Mouse (Mus musculus) myocyte (in vitro differentiated cells): ENCODE measurements around the gene Rnaset2b.
"Not testable (repeated sequence)": the region's sequence is repeated elsewhere in the genome, so short reads cannot be mapped to it uniquely, and the experiment has no call there.

Source experiments
- CEBPB ChIP-seq: IDR thresholded peaks from 2 replicates; pipeline ENCODE4 v1.6.1; 2011; ENCODE audit warnings: mild to moderate bottlenecking, moderate library complexity; ENCODE audit not compliant: poor library complexity, insufficient read depth, severe bottlenecking
- E2F4 ChIP-seq: IDR thresholded peaks from one replicate; pipeline ENCODE4 v1.6.1; 2011; ENCODE audit warnings: mild to moderate bottlenecking, control low read depth, moderate library complexity; ENCODE audit not compliant: insufficient read depth
- MAX ChIP-seq: IDR thresholded peaks from one replicate; pipeline ENCODE4 v1.6.1; 2011; ENCODE audit warnings: low read depth, mild to moderate bottlenecking, control low read depth
- MYOD1 ChIP-seq, 3 experiments: IDR thresholded peaks; one replicate each; pipeline ENCODE4 v1.6.1; 2011; ENCODE audit warnings: control low read depth in 2 of 3, low read depth in 2 of 3, mild to moderate bottlenecking in 2 of 3, moderate library complexity in 1 of 3; ENCODE audit not compliant: insufficient read length in 2 of 3, control insufficient read depth in 1 of 3
- MYOG ChIP-seq, 3 experiments: IDR thresholded peaks; one replicate each; pipeline ENCODE4 v1.6.1; 2011; ENCODE audit warnings: control low read depth in 2 of 3, low read depth in 2 of 3, mild to moderate bottlenecking in 2 of 3; ENCODE audit not compliant: insufficient read length in 2 of 3, control insufficient read depth in 1 of 3, insufficient read depth in 1 of 3
- POLR2A ChIP-seq: IDR thresholded peaks from one replicate; pipeline ENCODE4 v1.6.1; 2011; ENCODE audit warnings: low read depth, mild to moderate bottlenecking, control low read depth, moderate library complexity; ENCODE audit not compliant: insufficient read length
- POLR2AphosphoS2 ChIP-seq: IDR thresholded peaks from one replicate; pipeline ENCODE4 v1.6.1; 2011; ENCODE audit warnings: low read depth, control low read depth; ENCODE audit not compliant: insufficient read length
- REST ChIP-seq: IDR thresholded peaks from one replicate; pipeline ENCODE4 v1.6.1; 2011; ENCODE audit warnings: mild to moderate bottlenecking, control low read depth, moderate library complexity; ENCODE audit not compliant: insufficient read depth, insufficient read length
- SRF ChIP-seq: IDR thresholded peaks from one replicate; pipeline ENCODE4 v1.6.1; 2011; ENCODE audit warnings: low read depth; ENCODE audit not compliant: control insufficient read depth, insufficient read length
- TCF12 ChIP-seq: IDR thresholded peaks from one replicate; pipeline ENCODE4 v1.6.1; 2011; ENCODE audit warnings: mild to moderate bottlenecking, control low read depth; ENCODE audit not compliant: poor library complexity, insufficient read depth, severe bottlenecking
- TCF3 ChIP-seq: IDR thresholded peaks from one replicate; pipeline ENCODE4 v1.6.1; 2011; ENCODE audit warnings: low read depth, control low read depth; ENCODE audit not compliant: insufficient read length
- USF1 ChIP-seq: IDR thresholded peaks from one replicate; pipeline ENCODE4 v1.6.1; 2011; ENCODE audit warnings: low read depth, mild to moderate bottlenecking, control low read depth, moderate library complexity

DNA sequence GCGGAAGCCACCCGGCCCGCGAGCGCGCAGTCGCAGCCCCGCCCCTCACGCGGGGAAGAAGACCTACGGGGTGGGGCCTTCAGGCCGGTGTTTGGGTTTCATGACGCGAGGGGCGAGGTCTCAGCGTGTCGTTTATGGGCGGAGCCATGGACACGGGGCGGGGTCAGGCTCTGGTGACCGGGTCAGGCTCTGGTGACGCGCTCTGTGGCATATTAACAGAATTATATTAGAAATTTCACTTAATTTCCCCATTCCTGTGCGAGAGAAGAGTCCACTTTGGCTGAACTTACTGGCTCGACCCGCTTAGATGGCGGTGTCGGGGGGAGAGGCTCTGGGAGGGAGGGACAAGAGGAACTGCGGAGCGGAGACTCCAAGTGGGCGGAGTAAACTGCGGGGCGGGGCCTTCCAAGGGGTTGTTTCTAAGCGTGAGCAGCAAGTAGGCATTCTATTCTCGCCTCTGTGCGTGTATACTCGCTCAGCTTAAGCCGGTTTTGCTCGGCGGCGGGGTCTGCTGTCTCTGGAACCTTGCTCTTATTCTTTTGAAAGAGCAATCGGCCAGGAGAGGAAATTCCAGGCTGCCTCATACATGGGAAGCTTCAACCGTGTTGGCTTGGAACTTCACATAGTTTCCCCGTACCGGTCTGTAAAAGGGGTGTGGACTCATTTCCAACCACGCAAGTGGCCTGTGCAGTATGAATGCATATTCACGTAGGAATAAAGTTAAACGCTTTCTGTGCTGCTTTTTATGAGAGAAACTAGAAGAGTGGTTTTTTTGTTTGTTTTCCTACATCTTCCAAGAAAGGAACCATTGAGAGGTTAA lies 9.0 kb upstream of the Rnaset2b start:
- not testable (repeated sequence) for TF ChIP-seq POLR2A; TCF12; MYOD1 (IDR thresholded peaks at IDR 0.05; ENCODE audit: control insufficient read depth in 1 of 3, insufficient read length in 2 of 3, low read depth in 2 of 3); USF1; POLR2AphosphoS2; TCF3; SRF; MAX; E2F4; MYOG (IDR thresholded peaks at IDR 0.05; ENCODE audit: control insufficient read depth in 1 of 3, insufficient read depth in 1 of 3, insufficient read length in 2 of 3, low read depth in 2 of 3); REST; CEBPB
